12 mouse cellular contexts compared by ENCODE assay signal in the genomic region with DNA sequence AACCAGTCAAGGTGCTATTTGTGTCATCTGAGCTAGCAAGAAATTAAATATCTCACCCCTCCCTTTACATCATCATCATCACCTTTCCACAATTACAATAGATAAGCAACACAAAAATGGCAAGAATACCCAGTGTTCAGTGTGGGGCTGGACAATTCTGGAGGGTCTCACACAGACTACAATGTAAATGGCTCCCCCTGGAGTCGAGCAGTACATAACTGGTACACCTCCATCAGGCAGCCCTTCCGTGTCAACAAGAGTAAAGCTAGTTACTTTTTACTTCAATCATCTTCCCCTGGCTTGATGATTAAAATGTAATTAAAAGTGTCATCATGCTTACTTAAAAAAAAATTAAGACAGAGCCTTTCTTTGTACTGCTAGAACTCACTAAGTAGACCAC. TPM values are rescaled to one million over a fixed set of nuclear protein-coding genes. Genes with fewer than 3 reads are reported as not detected.
DNase-seq lines count a peak whose midpoint lies in the region; ATAC-seq and TF ChIP-seq lines count a peak whose summit lies in the region.
"Had no signal": no experiment of that assay in that cellular context is flagged by ENCODE, and none has a peak within 500 bp of the region (broad histone marks: within the 10 kb centered on the region; RNA-seq: fewer than 3 reads in every experiment).

No protein-coding gene starts in this region.

- no peaks in the 10 kb centered on the region for H3K27me3 ChIP-seq in lung, embryonic 14.5 days (ENCODE audit: insufficient read depth, low read length)
- no peaks in the 10 kb centered on the region for H3K27me3 ChIP-seq in ES-Bruce4 (ENCODE audit: control insufficient read depth, insufficient read depth, low read length, poor library complexity, severe bottlenecking)

- no peak for ATAC-seq in lung, embryonic 14.5 days (ENCODE audit: insufficient read depth)

- H3K27ac ChIP-seq in gastrocnemius, adult 2 months = no peak overlapping the region
- H3K27ac ChIP-seq in lung, embryonic 14.5 days (ENCODE audit: low read depth) = no peak overlapping the region
- H3K27ac ChIP-seq in ES-Bruce4 (ENCODE audit: insufficient read depth, low read length) = no peak overlapping the region
- H3K27ac ChIP-seq: hindbrain, embryonic 10.5 days; limb, embryonic 10.5 days had no signal

- H3K4me1 ChIP-seq in lung, embryonic 14.5 days (ENCODE audit: insufficient read depth) = no peaks in the 10 kb centered on the region
- H3K4me1 ChIP-seq in ES-Bruce4 (ENCODE audit: control insufficient read depth, insufficient read depth, low read length) = no peaks in the 10 kb centered on the region

- DNase-seq in gastrocnemius, adult 2 months = no peak
- DNase-seq in gastrocnemius, adult 8-10 months (ENCODE audit: low spot score in 2 of 2) = no peak
- peak; percentile 44 for DNase-seq in lung, embryonic 14.5 days
- no peak for DNase-seq in lung, postnatal 4 days
- DNase-seq in kidney, postnatal 36 days = peak; percentile 25 to 61
- no peak for DNase-seq in urinary bladder, adult 2 months (ENCODE audit: low spot score)
- DNase-seq in yolk sac, embryonic 10.5 days (ENCODE audit: low spot score) = no peak
- DNase-seq: cerebellum, adult 11 months; lung, adult 18-20 months had no signal

- no peak overlapping the region for H3K9ac ChIP-seq in lung, embryonic 14.5 days
- H3K9ac ChIP-seq in ES-Bruce4 (ENCODE audit: low read depth, poor library complexity, severe bottlenecking) = no peak overlapping the region

- no peak for TF ChIP-seq POLR2A in ES-Bruce4 (IDR thresholded peaks at IDR 0.05; ENCODE audit: insufficient read depth, low read length)

- TF ChIP-seq CTCF in gastrocnemius, adult 2 months (IDR thresholded peaks at IDR 0.05) = peak; percentile 21; the same call in 1 of the 2 replicates
- TF ChIP-seq CTCF in lung, embryonic 14.5 days (IDR thresholded peaks at IDR 0.05; ENCODE audit: low read depth) = peak; percentile 38; the same call in 1 of the 2 replicates
- peak; percentile 34 for TF ChIP-seq CTCF in ES-Bruce4 (IDR thresholded peaks at IDR 0.05; ENCODE audit: low read depth, low read length)

- H3K4me2 ChIP-seq in lung, embryonic 14.5 days = no peak overlapping the region

- intact Hi-C loops in gastrocnemius, adult 2 months (cut with DNase I) = loop anchor here (1.0 kb wide), 1 partner anchor 46 kb away; no protein-coding TSS in a partner anchor

- no peak for TF ChIP-seq EP300 in ES-Bruce4 (IDR thresholded peaks at IDR 0.05; ENCODE audit: insufficient read depth, low read depth, low read length)

- H3K36me3 ChIP-seq in lung, embryonic 14.5 days (ENCODE audit: insufficient read depth) = no peaks in the 10 kb centered on the region
- H3K36me3 ChIP-seq in ES-Bruce4 (ENCODE audit: control insufficient read depth, insufficient read depth, low read length, poor library complexity, severe bottlenecking) = no peaks in the 10 kb centered on the region
- H3K36me3 ChIP-seq: hindbrain, embryonic 10.5 days; limb, embryonic 10.5 days had no signal

- no peak overlapping the region for H3K4me3 ChIP-seq in gastrocnemius, adult 2 months
- no peak overlapping the region for H3K4me3 ChIP-seq in lung, embryonic 14.5 days (ENCODE audit: low read depth, low read length)
- H3K4me3 ChIP-seq in ES-Bruce4 (ENCODE audit: low read depth, low read length) = no peak overlapping the region
- H3K4me3 ChIP-seq: hindbrain, embryonic 10.5 days; limb, embryonic 10.5 days had no signal

- H3K9me3 ChIP-seq in lung, embryonic 14.5 days (ENCODE audit: low read depth, low read length) = no peaks in the 10 kb centered on the region
- H3K9me3 ChIP-seq in ES-Bruce4 (replicated peaks; ENCODE audit: control insufficient read depth, insufficient read depth, low read length, poor library complexity, severe bottlenecking) = no peaks in the 10 kb centered on the region
- H3K9me3 ChIP-seq: hindbrain, embryonic 10.5 days; limb, embryonic 10.5 days had no signal

- 33% methylated on average over 2 of the region's 2 CpGs for WGBS in lung, embryonic 14.5 days

RNA-seq across cellular contexts. Expression of gene Bhlhe40, which starts 4.6 kb away (rescaled TPM):
- 100 to 1,000 TPM in 1 of 2 experiments, 10 to 100 TPM in 1; 70.0 to 124 TPM for total RNA-seq in gastrocnemius, adult 2 months (2021)
- 100 to 1,000 TPM in 3 of 4 experiments, 10 to 100 TPM in 1; 89.5 to 168 (median 130) TPM for total RNA-seq in gastrocnemius, adult 8-10 months (2022)
- polyA plus RNA-seq in lung, embryonic 14.5 days (2014; fragmentation: Nextera tagmentation; extraction: Ambion mirVana) = 8.8 and 12.1 TPM in 2 replicates
- polyA plus RNA-seq in ES-Bruce4 (2011; ENCODE audit: insufficient read depth, insufficient read length, low read depth, missing spikeins) = 39.2 and 40.3 TPM in 2 replicates
- 17.9 and 35.1 TPM in 2 replicates for polyA plus RNA-seq in urinary bladder, adult 2 months (2012; rRNA removed)

Comparison
In these comparisons a context has a peak if more than half of its experiments do, and no peak if none do; other contexts are left out.
1. DNase-seq: peak in lung, embryonic 14.5 days (single experiment) and kidney, postnatal 36 days (2 of 2); none in gastrocnemius, adult 2 months (single experiment), gastrocnemius, adult 8-10 months (0 of 2), lung, postnatal 4 days (0 of 2), urinary bladder, adult 2 months (single experiment) and yolk sac, embryonic 10.5 days (single experiment).
2. Peak in every context shown above with its lines, with median percentiles within 50 percentile points of each other: CTCF ChIP-seq.